Mouse (Mus musculus): ENCODE data around the gene Nt5m. TPM values are rescaled to one million over a fixed set of nuclear protein-coding genes. Genes with fewer than 3 reads are reported as not detected.
A peak's percentile ranks its signal among the peaks of the same experiment; 100 is the strongest.

Nt5m gene
- total and polyA plus RNA-seq, 3 experiments, result 26.6 to 29.1 TPM; not detected in 1

GRCm38 (mm10) chr11:59839459-59840126, 346 bp downstream of the Nt5m start, which contains the start of gene Cops3:
Cops3 (minus strand) TSS chr11:59839838.
- peaks cover 14 to 24% of the 10 kb centered on the region in 2 experiments for H3K36me3 ChIP-seq (ENCODE audit: control insufficient read depth in 1 of 2, insufficient read depth in 2 of 2, low read length in 2 of 2)
- peak within 1 kb of the TSS; percentile 98 for H3K27ac ChIP-seq (ENCODE audit: control insufficient read depth, low read depth, low read length)
- peaks cover 5 to 14% of the 10 kb centered on the region in 2 experiments for H3K4me1 ChIP-seq (ENCODE audit: control insufficient read depth in 1 of 2, insufficient read depth in 2 of 2, low read length in 2 of 2)
- no peaks in the 10 kb centered on the region for H3K9me3 ChIP-seq (replicated peaks; ENCODE audit: insufficient read depth, low read length)
- peak; percentile 100 for DNase-seq (ENCODE audit: low read depth, low spot score)
- peak within 1 kb of the TSS; percentile 99 for H3K9ac ChIP-seq (ENCODE audit: control insufficient read depth, low read depth, low read length, poor library complexity, severe bottlenecking)
- H3K27me3 ChIP-seq (ENCODE audit: control insufficient read depth in 1 of 2, insufficient read depth in 2 of 2, low read length in 2 of 2), result no peaks in the 10 kb centered on the region
- H3K4me3 ChIP-seq (ENCODE audit: control insufficient read depth in 1 of 2, insufficient read depth in 1 of 2, low read depth in 2 of 2, low read length in 2 of 2), result peak within 1 kb of the TSS; percentile 93 to 94
- peaks cover 30% of the 10 kb centered on the region for H3K79me2 ChIP-seq (ENCODE audit: control insufficient read depth, insufficient read depth, low read length, poor library complexity)
- TF ChIP-seq E2F4 (IDR thresholded peaks at IDR 0.05; ENCODE audit: borderline replicate concordance, low read depth, low read length) (peak; percentile 96), TBP (IDR thresholded peaks at IDR 0.05; ENCODE audit: low read depth, low read length) (peak; percentile 91), MAX (IDR thresholded peaks at IDR 0.05; ENCODE audit: low read length) (peak; percentile 70), MYC (IDR thresholded peaks at IDR 0.05; ENCODE audit: low read depth, low read length) (peak; percentile 73; the same call in 1 of the 2 replicates), ETS1 (IDR thresholded peaks at IDR 0.05; ENCODE audit: low read depth, low read length) (no peak), NELFE (IDR thresholded peaks at IDR 0.05; ENCODE audit: low read depth, low read length) (peak; percentile 97), SIN3A (IDR thresholded peaks at IDR 0.05; ENCODE audit: low read length) (peak; percentile 68), MYB (IDR thresholded peaks at IDR 0.05; ENCODE audit: low read depth, low read length) (no peak), POLR2AphosphoS5 (IDR thresholded peaks at IDR 0.05; ENCODE audit: borderline replicate concordance, low read depth, low read length) (peak; percentile 79; the same call in 1 of the 2 replicates), SMC3 (IDR thresholded peaks at IDR 0.05; ENCODE audit: low read depth, low read length) (no peak), MEF2A (IDR thresholded peaks at IDR 0.05; ENCODE audit: extremely low read depth, insufficient replicate concordance, low read depth, low read length, poor library complexity, severe bottlenecking) (no peak), UBTF (IDR thresholded peaks at IDR 0.05; ENCODE audit: borderline replicate concordance, insufficient read depth, low read depth, low read length) (no peak), GABPA (IDR thresholded peaks at IDR 0.05; ENCODE audit: low read depth, low read length) (no peak), MXI1 (IDR thresholded peaks at IDR 0.05; ENCODE audit: low read depth, low read length) (peak; percentile 64), CHD2 (IDR thresholded peaks at IDR 0.05; ENCODE audit: low read length) (peak; percentile 93), CTCF (IDR thresholded peaks at IDR 0.05 in 2 of 3, conservative IDR thresholded peaks at IDR 0.05 in 1 of 3; ENCODE audit: control insufficient read depth in 1 of 3, insufficient read depth in 1 of 3, low read depth in 2 of 3, low read length in 3 of 3, poor library complexity in 1 of 3, severe bottlenecking in 1 of 3) (no peak), POLR2A (IDR thresholded peaks at IDR 0.05; ENCODE audit: control insufficient read depth in 1 of 2, insufficient read depth in 1 of 2, low read depth in 1 of 2, low read length in 2 of 2, poor library complexity in 1 of 2) (peak; percentile 69 to 92), ZMIZ1 (IDR thresholded peaks at IDR 0.05; ENCODE audit: low read depth, low read length) (peak; percentile 92), USF1 (IDR thresholded peaks at IDR 0.05; ENCODE audit: low read depth, low read length) (no peak), MAZ (IDR thresholded peaks at IDR 0.05; ENCODE audit: low read depth, low read length) (peak; percentile 72), BHLHE40 (IDR thresholded peaks at IDR 0.05; ENCODE audit: borderline replicate concordance, low read depth, low read length) (no peak), CHD1 (IDR thresholded peaks at IDR 0.05; ENCODE audit: low read depth, low read length) (no peak), TCF12 (IDR thresholded peaks at IDR 0.05; ENCODE audit: low read depth, low read length) (0 out of 2 replicates have a peak, but pooled peaks have one; percentile 31), KAT2A (conservative IDR thresholded peaks at IDR 0.05; ENCODE audit: low read depth, low read length) (no peak; the same call in 1 of the 2 replicates), POLR2AphosphoS2 (IDR thresholded peaks at IDR 0.05; ENCODE audit: low read length) (peak; percentile 96), NRF1 (IDR thresholded peaks at IDR 0.05; ENCODE audit: insufficient read depth, low read depth, low read length, poor library complexity, severe bottlenecking) (no peak), RCOR1 (IDR thresholded peaks at IDR 0.05; ENCODE audit: low read depth, low read length) (no peak), JUND (IDR thresholded peaks at IDR 0.05; ENCODE audit: low read depth, low read length) (no peak), USF2 (IDR thresholded peaks at IDR 0.05; ENCODE audit: borderline replicate concordance in 1 of 2, insufficient read depth in 1 of 2, low read depth in 1 of 2, low read length in 2 of 2) (no peak), EP300 (IDR thresholded peaks at IDR 0.05; ENCODE audit: low read depth in 1 of 2, low read length in 2 of 2) (no peak), HCFC1 (IDR thresholded peaks at IDR 0.05; ENCODE audit: low read depth, low read length) (peak; percentile 87), ELF1 (IDR thresholded peaks at IDR 0.05; ENCODE audit: low read depth, low read length) (peak; percentile 81)

Data from MEL (cell line).